Mouse (Mus musculus) MEL (cell line): ENCODE results near the gene Gm49395. TPM values are rescaled to one million over a fixed set of nuclear protein-coding genes. Genes with fewer than 3 reads are reported as not detected.

ENCODE experiments used
- DNase-seq: peaks from one replicate; pipeline ENCODE4 v3.0.0; 2011; ENCODE audit warnings: low read depth, low spot score
- H3K27ac ChIP-seq: 2 replicates; pipeline ENCODE4 v1.5.1; 2012; ENCODE audit warnings: low read depth, mild to moderate bottlenecking, control low read depth, low read length, moderate library complexity; ENCODE audit not compliant: control insufficient read depth
- H3K27me3 ChIP-seq, 2 experiments: fragments of 150-350 bp in 1 of 2; sonication (generic) in 1 of 2; 2 replicates each; pipeline ENCODE4 v1.6.1; 2012; ENCODE audit warnings: low read length in 2 of 2, mild to moderate bottlenecking in 2 of 2, improper control_type of control experiment in 1 of 2, moderate library complexity in 1 of 2; ENCODE audit not compliant: insufficient read depth in 2 of 2, control insufficient read depth in 1 of 2
- H3K36me3 ChIP-seq, 2 experiments: 2 replicates each; pipeline ENCODE4 v1.6.1; 2012 to 2014; ENCODE audit warnings: low read length in 2 of 2, improper control_type of control experiment in 1 of 2, inconsistent platforms in 1 of 2, mild to moderate bottlenecking in 1 of 2; ENCODE audit not compliant: insufficient read depth in 2 of 2, control insufficient read depth in 1 of 2
- H3K4me1 ChIP-seq, 2 experiments: fragments of 150-350 bp in 1 of 2; sonication (generic) in 1 of 2; 2 replicates each; pipeline ENCODE4 v1.6.1; 2012; ENCODE audit warnings: low read length in 2 of 2, improper control_type of control experiment in 1 of 2, mild to moderate bottlenecking in 1 of 2; ENCODE audit not compliant: insufficient read depth in 2 of 2, control insufficient read depth in 1 of 2
- H3K4me3 ChIP-seq, 2 experiments: fragments of 150-350 bp in 1 of 2; sonication (generic) in 1 of 2; 2 replicates each; pipeline ENCODE4 v1.5.1; 2012; ENCODE audit warnings: low read depth in 2 of 2, low read length in 2 of 2, mild to moderate bottlenecking in 2 of 2, moderate library complexity in 2 of 2, control low read depth in 1 of 2, improper control_type of control experiment in 1 of 2; ENCODE audit not compliant: control insufficient read depth in 1 of 2, insufficient read depth in 1 of 2
- H3K79me2 ChIP-seq: 2 replicates; pipeline ENCODE4 v1.6.1; 2012; ENCODE audit warnings: mild to moderate bottlenecking, low read length, moderate library complexity; ENCODE audit not compliant: control insufficient read depth, poor library complexity, insufficient read depth
- H3K9ac ChIP-seq: 2 replicates; pipeline ENCODE4 v1.6.1; 2012; ENCODE audit warnings: low read depth, mild to moderate bottlenecking, control low read depth, low read length, moderate library complexity; ENCODE audit not compliant: control insufficient read depth, poor library complexity, severe bottlenecking
- H3K9me3 ChIP-seq: fragments of 150-350 bp; sonication (generic); replicated peaks from 2 replicates; pipeline ENCODE4 v1.6.1; 2012; ENCODE audit warnings: mild to moderate bottlenecking, low read length, improper control_type of control experiment, moderate library complexity; ENCODE audit not compliant: insufficient read depth
- BHLHE40 ChIP-seq: IDR thresholded peaks from 2 replicates; pipeline ENCODE4 v1.6.1; 2012; ENCODE audit warnings: low read depth, mild to moderate bottlenecking, inconsistent platforms, low read length, improper control_type of control experiment, borderline replicate concordance
- CHD2 ChIP-seq: IDR thresholded peaks from 2 replicates; pipeline ENCODE4 v1.6.1; 2011; ENCODE audit warnings: low read length, improper control_type of control experiment
- ELF1 ChIP-seq: IDR thresholded peaks from 2 replicates; pipeline ENCODE4 v1.6.1; 2014; ENCODE audit warnings: low read depth, mild to moderate bottlenecking, inconsistent platforms, low read length, improper control_type of control experiment, moderate library complexity
- EP300 ChIP-seq, 2 experiments: IDR thresholded peaks; 2 replicates each; pipeline ENCODE4 v1.6.1; 2011; ENCODE audit warnings: improper control_type of control experiment in 2 of 2, low read length in 2 of 2, low read depth in 1 of 2, mild to moderate bottlenecking in 1 of 2
- GATA1 ChIP-seq: IDR thresholded peaks from 2 replicates; pipeline ENCODE4 v1.6.1; 2011; ENCODE audit warnings: low read depth, low read length, improper control_type of control experiment
- MAZ ChIP-seq: IDR thresholded peaks from 2 replicates; pipeline ENCODE4 v1.6.1; 2012; ENCODE audit warnings: low read depth, mild to moderate bottlenecking, inconsistent platforms, low read length, improper control_type of control experiment
- MEF2A ChIP-seq: IDR thresholded peaks from 2 replicates; pipeline ENCODE4 v1.6.1; 2014; ENCODE audit warnings: low read depth, mild to moderate bottlenecking, inconsistent platforms, low read length, improper control_type of control experiment; ENCODE audit not compliant: poor library complexity, insufficient replicate concordance, severe bottlenecking; ENCODE audit errors: extremely low read depth
- MXI1 ChIP-seq: IDR thresholded peaks from 2 replicates; pipeline ENCODE4 v1.6.1; 2011; ENCODE audit warnings: mild to moderate bottlenecking, low read depth, low read length, improper control_type of control experiment
- MYB ChIP-seq: IDR thresholded peaks from 2 replicates; pipeline ENCODE4 v1.6.1; 2011; ENCODE audit warnings: mild to moderate bottlenecking, low read depth, low read length, improper control_type of control experiment
- MYC ChIP-seq: IDR thresholded peaks from 2 replicates; pipeline ENCODE4 v1.6.1; 2011; ENCODE audit warnings: low read depth, mild to moderate bottlenecking, low read length, improper control_type of control experiment, moderate library complexity
- NELFE ChIP-seq: IDR thresholded peaks from 2 replicates; pipeline ENCODE4 v1.6.1; 2011; ENCODE audit warnings: low read depth, low read length, improper control_type of control experiment
- POLR2AphosphoS2 ChIP-seq: IDR thresholded peaks from 2 replicates; pipeline ENCODE4 v1.6.1; 2011; ENCODE audit warnings: low read length, improper control_type of control experiment
- RCOR1 ChIP-seq: IDR thresholded peaks from 2 replicates; pipeline ENCODE4 v1.6.1; 2012; ENCODE audit warnings: low read depth, mild to moderate bottlenecking, inconsistent platforms, low read length, improper control_type of control experiment
- SMC3 ChIP-seq: IDR thresholded peaks from 2 replicates; pipeline ENCODE4 v1.6.1; 2011; ENCODE audit warnings: low read depth, low read length, improper control_type of control experiment
- TAL1 ChIP-seq: IDR thresholded peaks from 2 replicates; pipeline ENCODE4 v1.6.1; 2012; ENCODE audit warnings: mild to moderate bottlenecking, inconsistent platforms, low read length, moderate library complexity, mixed read lengths
- TBP ChIP-seq: IDR thresholded peaks from 2 replicates; pipeline ENCODE4 v1.8.0; 2011; ENCODE audit warnings: low read depth, low read length, improper control_type of control experiment
- TCF12 ChIP-seq: IDR thresholded peaks from 2 replicates; pipeline ENCODE4 v1.6.1; 2014; ENCODE audit warnings: low read depth, mild to moderate bottlenecking, inconsistent platforms, low read length, improper control_type of control experiment, moderate library complexity
- UBTF ChIP-seq: IDR thresholded peaks from 2 replicates; pipeline ENCODE4 v1.6.1; 2012; ENCODE audit warnings: low read depth, mild to moderate bottlenecking, inconsistent platforms, low read length, improper control_type of control experiment, moderate library complexity, borderline replicate concordance; ENCODE audit not compliant: insufficient read depth
- ZC3H11A ChIP-seq: IDR thresholded peaks from 2 replicates; pipeline ENCODE4 v1.6.1; 2012; ENCODE audit warnings: low read depth, mild to moderate bottlenecking, inconsistent platforms, low read length, improper control_type of control experiment
- polyA plus RNA-seq, 2 experiments: library from polyadenylated mRNA; stranded (reverse) in 1 of 2; unstranded in 1 of 2; fragments of >175 nt in 1 of 2; fragments of >200 nt in 1 of 2; gene quantifications; 2 replicates each; pipeline versions ENCODE4 v1.2.1 to v1.2.4; 2012; ENCODE audit warnings: low replicate concordance in 2 of 2, low read depth in 1 of 2; ENCODE audit not compliant: insufficient read length in 2 of 2, insufficient read depth in 1 of 2, missing spikeins in 1 of 2
- total RNA-seq: library from RNA; depleted of rRNA; stranded (reverse); fragments of 300-350 nt; gene quantifications from 2 replicates; pipeline ENCODE4 v1.2.3, GENCODE M21; 2012

Gm49395 gene
- total and polyA plus RNA-seq, 3 experiments: 0.31 TPM; not detected in 2

DNA sequence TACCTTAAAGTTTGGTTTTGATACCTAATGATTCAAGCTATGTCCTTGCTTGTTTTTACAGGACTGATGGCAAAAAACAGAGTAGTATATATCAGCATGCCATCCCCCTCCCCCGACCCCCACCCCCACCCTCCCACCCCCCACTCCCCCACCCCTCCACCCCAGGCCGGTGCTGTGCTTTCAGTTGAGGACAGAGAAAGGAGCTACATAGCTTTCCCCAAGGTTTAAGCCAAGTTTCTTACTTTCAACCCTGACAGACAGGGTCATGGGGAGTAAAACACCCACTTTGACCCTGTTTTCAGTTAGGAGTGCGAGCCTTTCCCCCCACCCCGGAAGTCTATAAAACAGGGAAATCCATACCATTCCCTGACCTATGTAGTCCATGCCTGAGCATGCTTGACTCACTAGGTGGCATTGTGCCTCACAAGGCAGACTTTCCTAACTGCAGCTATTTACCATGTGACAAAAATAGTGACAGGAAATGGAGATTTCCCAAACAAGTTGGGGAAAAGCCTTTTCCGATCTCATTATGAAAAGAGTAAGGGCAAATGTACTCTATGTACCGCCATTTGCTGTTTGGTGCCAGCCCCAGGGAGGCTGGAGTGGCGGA, 98.2 kb downstream of the Gm49395 start:
- Histone ChIP-seq H3K27ac (no peak overlapping the region), H3K9ac (no peak overlapping the region), H3K4me1 (no peaks in the 10 kb centered on the region), H3K36me3 (no peaks in the 10 kb centered on the region), H3K27me3 (no peaks in the 10 kb centered on the region), H3K79me2 (no peaks in the 10 kb centered on the region), H3K4me3 (no peak overlapping the region), H3K9me3 (no peaks in the 10 kb centered on the region)
- TF ChIP-seq CHD2 (no peak), TCF12 (no peak), RCOR1 (no peak)
- DNase-seq: no peak

DNA sequence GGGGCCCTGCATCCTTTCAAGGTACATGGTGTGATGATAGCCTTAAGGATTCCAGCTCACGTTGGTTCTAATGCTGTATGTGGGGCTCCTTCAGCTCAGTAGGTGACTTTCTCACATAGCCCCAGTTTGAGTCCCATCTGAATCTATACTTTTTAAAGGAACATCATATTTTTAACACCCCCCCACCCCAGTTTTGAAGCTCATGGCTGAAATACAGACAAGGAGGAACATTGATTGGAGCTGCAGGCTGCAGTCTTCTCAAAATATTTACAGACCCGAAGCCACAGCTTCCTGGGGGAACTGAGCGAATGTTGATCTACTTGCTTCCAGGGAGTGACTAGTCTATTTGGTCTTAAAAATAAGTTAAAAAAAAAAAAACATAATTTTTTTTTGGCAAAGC, 98.9 kb downstream of the Gm49395 start:
- Histone ChIP-seq H3K27me3 (no peaks in the 10 kb centered on the region), H3K27ac (no peak overlapping the region), H3K36me3 (no peaks in the 10 kb centered on the region), H3K9me3 (no peaks in the 10 kb centered on the region), H3K4me1 (no peaks in the 10 kb centered on the region), H3K79me2 (no peaks in the 10 kb centered on the region), H3K4me3 (no peak overlapping the region), H3K9ac (no peak overlapping the region)
- TF ChIP-seq MYB: no peak
- no peak for TF ChIP-seq GATA1
- no peak for TF ChIP-seq EP300 (IDR thresholded peaks at IDR 0.05; ENCODE audit: low read depth in 1 of 2, low read length in 2 of 2)
- TF ChIP-seq BHLHE40: no peak
- TF ChIP-seq RCOR1: no peak
- no peak for TF ChIP-seq SMC3
- TF ChIP-seq TAL1: no peak
- TF ChIP-seq POLR2AphosphoS2: no peak
- no peak for TF ChIP-seq MEF2A
- TF ChIP-seq TBP: no peak
- no peak for TF ChIP-seq ZC3H11A
- TF ChIP-seq UBTF: no peak
- no peak for TF ChIP-seq TCF12
- TF ChIP-seq MAZ: no peak
- no peak for TF ChIP-seq ELF1
- TF ChIP-seq MXI1: no peak
- TF ChIP-seq NELFE: no peak
- no peak for TF ChIP-seq MYC
- no peak for DNase-seq
